Mouse (Mus musculus): ENCODE data around the gene Imp3. TPM values are rescaled to one million over a fixed set of nuclear protein-coding genes. Genes with fewer than 3 reads are reported as not detected.

Imp3 gene
- polyA plus RNA-seq, 1 experiment from 2014 or later = 85.0 TPM

Other genes with a start within 250 kb of the Imp3 start
- gene Lingo1, start 141.0 kb upstream of the Imp3 start, polyA plus RNA-seq (2015; fragmentation: Nextera tagmentation; extraction: Ambion mirVana) = 32.4 and 38.4 TPM in 2 replicates
- gene Odf3l1, start 72.8 kb upstream of the Imp3 start, polyA plus RNA-seq (2015; fragmentation: Nextera tagmentation; extraction: Ambion mirVana) = not detected in 2 replicates
- gene Cspg4, start 72.4 kb upstream of the Imp3 start, polyA plus RNA-seq (2015; fragmentation: Nextera tagmentation; extraction: Ambion mirVana) = 5.1 and 6.0 TPM in 2 replicates
- 2.5 and 3.2 TPM in 2 replicates for gene Snx33, start 9.1 kb upstream of the Imp3 start, polyA plus RNA-seq (2015; fragmentation: Nextera tagmentation; extraction: Ambion mirVana)
- 29.5 and 31.9 TPM in 2 replicates for gene Snupn, start 13.4 kb downstream of the Imp3 start, polyA plus RNA-seq (2015; fragmentation: Nextera tagmentation; extraction: Ambion mirVana)
- gene Ptpn9, start 57.4 kb downstream of the Imp3 start, polyA plus RNA-seq (2015; fragmentation: Nextera tagmentation; extraction: Ambion mirVana) = 27.5 and 29.0 TPM in 2 replicates
- gene Sin3a, start 134.6 kb downstream of the Imp3 start, polyA plus RNA-seq (2015; fragmentation: Nextera tagmentation; extraction: Ambion mirVana) = 27.6 and 28.0 TPM in 2 replicates
- 72.4 and 74.3 TPM in 2 replicates for gene Man2c1, start 193.2 kb downstream of the Imp3 start, polyA plus RNA-seq (2015; fragmentation: Nextera tagmentation; extraction: Ambion mirVana)
- gene Neil1, start 210.8 kb downstream of the Imp3 start, polyA plus RNA-seq (2015; fragmentation: Nextera tagmentation; extraction: Ambion mirVana) = 7.8 and 8.8 TPM in 2 replicates
- gene Commd4, start 220.9 kb downstream of the Imp3 start, polyA plus RNA-seq (2015; fragmentation: Nextera tagmentation; extraction: Ambion mirVana) = 171 and 182 TPM in 2 replicates